Mouse (Mus musculus) limb, embryonic 12.5 days (tissue): ENCODE measurements around the gene Dagla. TPM values are rescaled to one million over a fixed set of nuclear protein-coding genes. Genes with fewer than 3 reads are reported as not detected.

Experiments used
- ATAC-seq: fragments of 200-750 bp; cut with Nextera tagmentation; 2 replicates; pipeline ENCODE4 v1.8.0; 2017; ENCODE audit warnings: low read depth, moderate TSS enrichment; ENCODE audit not compliant: insufficient number of reproducible peaks, insufficient read depth, low FRiP score, low TSS enrichment
- H3K27ac ChIP-seq: fragments of 300-500 bp; sonication (generic); 2 replicates; pipeline ENCODE4 v1.5.1; 2016; ENCODE audit warnings: mild to moderate bottlenecking, moderate library complexity
- H3K27me3 ChIP-seq: fragments of 300-500 bp; sonication (generic); 2 replicates; pipeline ENCODE4 v1.6.1; 2016; ENCODE audit warnings: mild to moderate bottlenecking, moderate library complexity
- H3K36me3 ChIP-seq: fragments of 300-500 bp; sonication (generic); 2 replicates; pipeline ENCODE4 v1.6.1; 2016; ENCODE audit warnings: mild to moderate bottlenecking, moderate library complexity
- H3K4me1 ChIP-seq: fragments of 300-500 bp; sonication (generic); replicated peaks from 2 replicates; pipeline ENCODE4 v1.6.1; 2016
- H3K4me2 ChIP-seq: fragments of 300-500 bp; sonication (generic); 2 replicates; pipeline ENCODE4 v1.6.1; 2016; ENCODE audit warnings: mild to moderate bottlenecking, moderate library complexity
- H3K4me3 ChIP-seq: fragments of 300-500 bp; sonication (generic); replicated peaks from 2 replicates; pipeline ENCODE4 v1.5.1; 2016; ENCODE audit warnings: mild to moderate bottlenecking
- H3K9ac ChIP-seq: fragments of 300-500 bp; sonication (generic); replicated peaks from 2 replicates; pipeline ENCODE4 v1.6.1; 2016; ENCODE audit warnings: mild to moderate bottlenecking, moderate library complexity
- H3K9me3 ChIP-seq: fragments of 300-500 bp; sonication (generic); 2 replicates; pipeline ENCODE4 v1.6.1; 2016; ENCODE audit warnings: mild to moderate bottlenecking, moderate library complexity
- WGBS: fragments of 180-500 bp; shearing (Covaris S2); methylation state at CpG from one replicate; pipeline ENCODE4 v1.1.7; 2016; 5-methylcytosine and 5-hydroxymethylcytosine counted together
- polyA plus RNA-seq: library from polyadenylated mRNA; unstranded; fragments of >200 nt; fragmentation: Nextera tagmentation; extraction: Ambion mirVana; gene quantifications from 2 replicates; pipeline ENCODE4 v1.2.1, GENCODE M21; 2016

Dagla gene
- polyA plus RNA-seq, 1 experiment from 2014 or later = 1.8 TPM

DNA sequence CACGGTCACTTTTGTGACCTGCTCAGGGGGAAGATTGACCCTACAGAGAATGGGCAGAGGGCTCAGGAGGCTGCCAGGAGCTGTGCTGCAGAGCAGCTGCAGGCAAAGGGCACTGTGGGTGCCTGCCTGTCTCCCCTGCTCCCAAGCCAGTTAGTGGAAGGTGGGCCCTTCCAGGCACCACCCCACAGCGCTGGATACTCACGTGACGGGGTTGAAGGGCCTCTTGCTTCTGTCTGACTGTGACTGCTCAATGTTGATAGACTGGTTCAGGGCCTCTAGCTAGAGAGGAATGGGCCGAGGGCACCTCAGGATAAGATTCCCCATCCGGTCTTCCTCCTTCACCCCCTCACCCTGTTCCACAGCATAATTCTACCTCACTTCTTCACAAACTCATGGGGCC lies 85.1 kb downstream of the Dagla start:
- Histone ChIP-seq H3K36me3 (peaks cover 3% of the 10 kb centered on the region; the same call in 1 of the 2 replicates), H3K9me3 (no peaks in the 10 kb centered on the region), H3K27ac (no peak overlapping the region), H3K27me3 (0 out of 2 replicates have a peak, but pooled peaks cover 4% of the 10 kb centered on the region), H3K4me1 (peaks cover 9% of the 10 kb centered on the region; the same call in 1 of the 2 replicates), H3K9ac (no peak overlapping the region), H3K4me2 (no peak overlapping the region), H3K4me3 (no peak overlapping the region)
- 56% methylated on average over 6 of the region's 6 CpGs for WGBS
- ATAC-seq = no peak

DNA sequence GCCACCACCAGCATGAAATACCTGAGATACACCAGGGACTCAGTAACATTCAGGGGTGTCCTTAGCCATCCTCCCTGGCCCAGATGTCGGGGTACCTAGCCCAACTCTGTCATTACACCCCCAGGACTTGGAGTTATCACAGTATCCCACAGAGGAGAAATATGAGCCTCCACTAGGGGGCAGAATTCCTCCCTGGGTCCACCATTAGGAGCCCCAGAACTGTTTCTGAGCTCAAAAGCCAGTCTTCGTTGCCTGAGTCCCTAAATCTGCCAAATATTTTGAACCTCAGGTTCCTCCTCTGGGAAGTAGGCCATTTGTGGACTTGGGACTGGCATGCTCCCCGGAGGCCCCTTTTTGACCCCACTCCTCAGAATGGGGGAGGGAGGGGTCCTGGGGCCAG lies 85.6 kb downstream of the Dagla start:
- Histone ChIP-seq H3K9me3 (no peaks in the 10 kb centered on the region), H3K27ac (no peak overlapping the region), H3K27me3 (no peaks in the 10 kb centered on the region), H3K4me1 (peaks cover 9% of the 10 kb centered on the region; the same call in 1 of the 2 replicates), H3K36me3 (peaks cover 5% of the 10 kb centered on the region; the same call in 1 of the 2 replicates), H3K4me3 (no peak overlapping the region), H3K4me2 (no peak overlapping the region), H3K9ac (no peak overlapping the region)
- no peak for ATAC-seq
- 38% methylated on average over 3 of the region's 3 CpGs for WGBS

DNA sequence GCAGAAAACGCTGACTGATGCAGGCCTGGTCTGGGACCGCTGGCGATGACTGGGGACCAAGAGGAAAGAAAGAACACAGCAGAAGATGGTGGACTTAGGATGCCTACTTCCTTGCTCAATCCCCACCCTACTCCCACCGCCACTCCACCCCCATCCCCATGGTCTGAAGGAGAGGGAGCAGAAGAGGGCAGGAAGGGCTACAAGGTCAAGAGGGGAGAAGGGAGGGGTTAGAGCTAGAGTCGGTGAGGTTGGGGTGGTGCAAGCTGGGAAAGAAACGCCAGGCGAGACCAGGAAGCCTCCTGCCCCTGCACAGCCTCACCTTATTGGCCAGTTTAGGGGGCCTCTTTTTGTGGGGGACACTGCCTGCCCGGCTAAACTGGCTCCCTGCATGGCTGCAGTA lies 88.6 kb downstream of the Dagla start:
- no peak overlapping the region for H3K4me3 ChIP-seq
- ATAC-seq = no peak
- H3K4me1 ChIP-seq = no peaks in the 10 kb centered on the region
- peaks cover 25% of the 10 kb centered on the region; the same call in 1 of the 2 replicates for H3K36me3 ChIP-seq
- no peak overlapping the region for H3K9ac ChIP-seq
- 74% methylated on average over 8 of the region's 8 CpGs for WGBS
- no peaks in the 10 kb centered on the region for H3K27me3 ChIP-seq
- no peak overlapping the region for H3K4me2 ChIP-seq
- H3K9me3 ChIP-seq = no peaks in the 10 kb centered on the region
- no peak overlapping the region for H3K27ac ChIP-seq

DNA sequence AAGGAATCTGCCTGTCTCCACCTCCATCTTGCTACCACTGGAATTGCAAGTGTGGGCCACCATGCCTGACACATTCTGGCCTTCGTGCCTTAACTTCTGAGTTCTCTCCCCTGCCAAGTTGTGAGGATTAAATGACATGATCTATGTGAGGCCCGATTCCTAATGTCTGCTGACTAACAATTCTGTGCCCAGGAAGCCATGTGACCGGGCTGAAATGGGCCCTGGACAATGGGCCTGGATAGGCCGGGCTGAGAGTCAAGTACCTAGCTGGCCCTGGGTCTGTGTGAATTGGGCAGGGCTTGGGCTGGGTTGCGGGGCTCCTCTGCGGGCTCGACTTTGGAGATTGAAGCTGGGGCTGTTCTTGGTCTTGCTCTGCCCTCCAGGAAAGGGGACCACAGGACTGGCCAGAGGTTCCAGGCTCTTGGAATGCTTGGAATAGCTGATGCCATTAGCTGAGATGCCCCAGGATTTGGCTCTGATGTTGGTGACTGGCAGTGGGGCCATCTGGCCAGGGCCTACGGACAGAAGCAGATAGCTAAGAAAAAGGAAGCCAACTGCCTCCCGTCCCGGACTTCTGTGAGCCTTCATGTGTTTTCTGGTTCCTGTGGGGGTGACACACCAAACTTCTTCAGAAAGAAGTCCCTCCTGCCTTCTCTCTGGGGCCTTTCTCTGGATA lies 90.7 kb downstream of the Dagla start:
- H3K9ac ChIP-seq = no peak overlapping the region
- H3K27me3 ChIP-seq = no peaks in the 10 kb centered on the region
- no peaks in the 10 kb centered on the region for H3K4me1 ChIP-seq
- WGBS = 84% methylated on average over 10 of the region's 10 CpGs
- no peak overlapping the region for H3K27ac ChIP-seq
- no peak for ATAC-seq
- no peak overlapping the region for H3K4me2 ChIP-seq
- H3K4me3 ChIP-seq = no peak overlapping the region
- no peaks in the 10 kb centered on the region for H3K9me3 ChIP-seq
- H3K36me3 ChIP-seq = peaks cover 47% of the 10 kb centered on the region

DNA sequence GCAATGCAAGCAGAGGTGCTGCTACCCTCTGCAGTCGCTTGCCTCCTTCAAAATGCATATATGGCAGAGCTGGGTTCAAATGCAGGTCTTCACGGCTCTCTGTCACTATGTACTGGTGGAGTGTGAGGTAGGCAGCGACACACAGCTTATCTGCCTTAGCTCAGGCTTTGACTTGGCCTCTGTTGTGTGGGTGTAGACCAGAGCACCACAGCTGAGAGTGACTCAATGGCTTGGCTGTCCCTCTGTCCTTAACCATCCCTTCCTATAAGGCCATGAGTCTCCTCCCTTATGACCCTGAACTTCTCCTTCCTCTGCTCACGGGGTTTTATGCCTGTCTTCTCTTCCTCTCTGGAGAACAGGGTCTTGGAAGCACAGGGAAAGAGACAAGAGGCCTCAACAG lies 93.8 kb downstream of the Dagla start:
- H3K4me2 ChIP-seq = no peak overlapping the region
- no peaks in the 10 kb centered on the region for H3K27me3 ChIP-seq
- no peaks in the 10 kb centered on the region for H3K9me3 ChIP-seq
- 83% methylated on average over 4 of the region's 4 CpGs for WGBS
- H3K36me3 ChIP-seq = peaks cover 77% of the 10 kb centered on the region
- H3K4me3 ChIP-seq = no peak overlapping the region
- no peak for ATAC-seq
- H3K4me1 ChIP-seq = no peaks in the 10 kb centered on the region
- H3K27ac ChIP-seq = no peak overlapping the region
- H3K9ac ChIP-seq = no peak overlapping the region

DNA sequence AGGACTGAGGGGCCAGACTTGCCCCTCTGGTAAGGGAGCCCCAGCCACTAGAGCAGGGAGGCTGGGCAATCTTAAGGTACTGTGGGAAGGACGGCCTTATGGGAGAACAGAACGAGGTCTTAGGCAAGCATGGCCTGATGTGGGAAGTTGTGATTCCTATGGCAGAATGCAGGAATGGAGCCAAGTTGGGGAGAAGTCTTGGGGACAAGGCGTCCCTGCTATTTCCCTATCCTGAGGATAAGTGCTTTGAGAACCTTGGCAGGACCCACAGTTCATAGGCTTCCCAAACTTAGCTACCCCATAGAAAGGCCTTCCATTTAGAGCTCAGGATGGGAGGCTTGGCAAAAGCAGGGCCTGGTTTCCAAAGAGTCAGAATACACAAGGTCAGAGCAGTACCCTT lies 95.8 kb downstream of the Dagla start:
- H3K4me1 ChIP-seq = peaks cover 7% of the 10 kb centered on the region
- H3K9me3 ChIP-seq = no peaks in the 10 kb centered on the region
- WGBS = 85% methylated on average over 3 of the region's 3 CpGs
- H3K4me2 ChIP-seq = no peak overlapping the region
- H3K27ac ChIP-seq = no peak overlapping the region
- H3K27me3 ChIP-seq = no peaks in the 10 kb centered on the region
- peaks cover 71% of the 10 kb centered on the region for H3K36me3 ChIP-seq
- no peak for ATAC-seq
- no peak overlapping the region for H3K4me3 ChIP-seq
- H3K9ac ChIP-seq = no peak overlapping the region

DNA sequence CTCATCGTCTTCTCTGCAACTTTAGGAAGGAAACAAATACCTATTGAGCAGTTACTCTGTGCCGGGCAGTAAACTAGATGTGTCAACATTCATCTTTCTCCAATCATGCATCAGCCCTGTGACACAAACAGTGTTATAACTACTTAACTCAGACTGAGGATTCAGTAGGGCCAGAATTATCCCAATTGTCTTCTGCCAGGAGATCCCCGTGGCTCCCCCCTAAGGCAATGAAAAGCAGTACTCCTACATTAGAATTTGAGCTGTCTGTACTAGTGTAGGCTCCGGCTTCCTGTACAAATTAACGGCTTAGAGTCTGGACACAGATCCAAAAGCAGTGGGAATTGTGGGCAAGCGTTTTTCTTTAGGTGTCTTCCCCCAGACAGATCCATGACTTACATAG lies 99.6 kb downstream of the Dagla start:
- 74% methylated on average over 6 of the region's 6 CpGs for WGBS
- Histone ChIP-seq H3K27ac (no peak overlapping the region), H3K36me3 (peaks cover 60% of the 10 kb centered on the region), H3K27me3 (no peaks in the 10 kb centered on the region), H3K9ac (no peak overlapping the region; the same call in 1 of the 2 replicates), H3K4me3 (peak overlapping the region; percentile 84), H3K4me2 (peak overlapping the region; percentile 90), H3K9me3 (no peaks in the 10 kb centered on the region), H3K4me1 (peaks cover 15% of the 10 kb centered on the region)
- no peak for ATAC-seq

DNA sequence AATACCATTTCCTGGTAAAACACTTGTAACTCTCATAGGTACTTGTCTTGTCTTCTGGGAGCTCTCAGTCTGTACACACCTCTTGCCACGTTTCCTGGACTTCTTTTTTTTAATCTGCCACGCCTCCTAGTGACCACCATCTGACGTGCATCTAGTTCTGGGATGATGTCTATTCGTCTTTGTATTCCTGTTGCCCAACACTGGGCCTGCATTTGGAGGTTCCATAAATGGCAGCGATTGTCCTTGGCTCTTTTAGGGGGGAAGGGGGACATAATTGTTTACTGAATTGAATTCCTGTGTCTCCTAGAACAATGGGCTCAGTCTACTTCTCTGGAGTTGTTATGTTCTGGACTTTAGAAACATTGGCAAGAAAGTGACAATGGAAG lies 100.1 kb downstream of the Dagla start:
- ATAC-seq = no peak
- Histone ChIP-seq H3K27ac (peak overlapping the region; percentile 82; the same call in 1 of the 2 replicates), H3K4me2 (peak overlapping the region; percentile 90), H3K9me3 (no peaks in the 10 kb centered on the region), H3K36me3 (peaks cover 60% of the 10 kb centered on the region), H3K4me3 (peak overlapping the region; percentile 84), H3K4me1 (peaks cover 15% of the 10 kb centered on the region), H3K9ac (peak overlapping the region; percentile 89), H3K27me3 (no peaks in the 10 kb centered on the region)
- 2% methylated on average over 5 of the region's 5 CpGs for WGBS

DNA sequence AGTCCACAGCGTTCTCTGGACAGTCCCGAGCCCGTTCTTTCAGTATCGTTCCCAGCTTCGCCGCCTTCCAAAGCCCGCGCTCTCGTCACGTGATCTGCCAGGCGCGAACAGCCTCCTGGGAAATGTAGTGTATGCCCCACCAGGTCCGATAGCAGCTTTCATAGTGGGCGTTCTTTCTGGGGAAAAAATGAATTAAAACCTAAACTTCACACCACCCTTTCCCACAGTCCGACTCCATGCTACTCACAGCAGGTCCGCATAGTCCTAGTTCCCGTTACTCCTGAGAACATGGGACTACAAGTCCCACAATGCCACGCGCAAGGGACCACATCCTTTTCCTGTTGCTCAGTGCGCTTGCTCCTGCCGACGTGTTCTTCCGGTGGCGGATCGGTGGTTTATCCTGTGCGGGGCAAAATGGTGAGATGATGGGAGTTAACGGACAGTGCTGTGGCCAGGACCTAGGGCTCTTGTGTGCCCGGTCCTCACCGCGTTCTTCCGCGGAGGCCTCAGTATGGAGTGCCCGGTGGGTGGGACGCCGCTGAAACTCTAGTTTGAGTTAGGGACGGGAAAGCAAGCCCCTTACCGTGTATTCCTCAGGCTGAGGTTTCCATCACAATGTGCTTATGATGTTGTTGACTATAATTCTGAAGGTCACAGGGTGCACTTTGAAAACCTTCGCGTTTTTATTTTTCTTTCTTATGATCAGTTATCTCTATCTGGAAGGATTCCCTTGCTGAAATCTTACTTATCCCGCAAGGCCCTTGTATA lies 100.6 kb downstream of the Dagla start, which contains the start of the genes Tmem258 and Fen1:
Tmem258 (plus strand) TSS at position 167 of the 768 bp plus-strand sequence.
Fen1 (minus strand) TSS at position 322 of the 768 bp plus-strand sequence.
- ATAC-seq = peak; percentile 89
- peak within 1 kb of the TSS; percentile 82 for H3K27ac ChIP-seq
- H3K4me3 ChIP-seq = peak within 1 kb of the TSS; percentile 84
- WGBS = under 1% methylated on average over 40 of the region's 40 CpGs
- H3K27me3 ChIP-seq = no peaks in the 10 kb centered on the region
- H3K9me3 ChIP-seq = no peaks in the 10 kb centered on the region
- H3K9ac ChIP-seq = peak within 1 kb of the TSS; percentile 89
- peaks cover 15% of the 10 kb centered on the region for H3K4me1 ChIP-seq
- peak within 1 kb of the TSS; percentile 90 for H3K4me2 ChIP-seq
- peaks cover 60% of the 10 kb centered on the region for H3K36me3 ChIP-seq

DNA sequence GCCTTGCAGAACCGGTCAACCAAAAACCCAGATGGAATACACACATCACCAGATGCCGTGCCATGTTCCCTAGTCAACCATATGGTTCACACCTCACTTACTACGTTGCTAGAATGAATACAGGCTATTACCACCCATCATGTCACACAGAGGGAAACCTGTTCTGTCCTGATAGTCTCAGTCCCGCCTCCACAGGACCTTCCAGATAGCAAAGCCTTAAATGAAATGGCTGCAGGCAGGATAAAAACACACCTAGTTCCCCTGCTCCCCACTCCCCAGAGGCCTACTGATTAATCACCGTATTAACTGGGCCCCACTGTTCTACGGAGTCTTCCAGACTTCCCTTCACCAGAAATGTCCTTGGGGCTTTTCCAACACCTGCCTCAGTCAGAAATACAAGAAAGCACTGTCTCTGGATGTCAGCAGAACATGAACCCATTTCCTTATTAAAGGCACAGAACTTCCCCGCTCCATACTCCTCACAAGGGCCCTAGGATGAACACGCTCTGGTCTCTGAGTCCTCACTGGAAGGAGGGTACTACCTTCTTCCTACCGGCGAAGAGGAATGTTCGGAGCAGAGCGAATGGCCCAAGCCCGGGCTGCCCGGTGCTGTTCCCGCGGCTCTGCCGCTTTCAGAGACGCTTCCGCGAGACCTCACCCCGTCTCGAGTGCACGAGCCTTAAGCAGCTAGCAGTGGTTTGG lies 101.4 kb downstream of the Dagla start:
- peak overlapping the region; percentile 84 for H3K4me3 ChIP-seq
- peaks cover 55% of the 10 kb centered on the region for H3K36me3 ChIP-seq
- 3% methylated on average over 23 of the region's 23 CpGs for WGBS
- no peaks in the 10 kb centered on the region for H3K27me3 ChIP-seq
- peaks cover 15% of the 10 kb centered on the region for H3K4me1 ChIP-seq
- H3K9ac ChIP-seq = peak overlapping the region; percentile 89
- H3K9me3 ChIP-seq = no peaks in the 10 kb centered on the region
- no peak for ATAC-seq
- peak overlapping the region; percentile 90 for H3K4me2 ChIP-seq
- H3K27ac ChIP-seq = peak overlapping the region; percentile 82

DNA sequence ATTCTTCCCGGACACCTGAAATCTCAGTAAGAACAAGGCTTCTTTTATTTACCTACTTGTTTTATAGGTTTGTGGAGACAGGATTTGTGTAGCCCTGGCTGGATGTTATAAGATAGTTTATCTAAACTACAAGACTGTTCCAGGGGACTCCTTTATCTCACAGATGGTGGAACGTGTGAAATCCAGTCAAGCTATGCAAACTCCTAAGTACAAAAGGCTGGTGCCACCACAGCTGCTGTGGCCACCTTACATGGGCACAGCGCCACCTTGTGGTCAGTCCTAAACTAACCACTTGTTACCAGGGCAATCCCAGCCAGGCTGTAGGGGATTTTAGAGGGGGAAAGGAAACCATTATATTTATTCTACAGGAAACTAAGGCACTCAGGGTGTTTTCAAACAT lies 106.0 kb downstream of the Dagla start:
- peaks cover 76% of the 10 kb centered on the region for H3K36me3 ChIP-seq
- peaks cover 8% of the 10 kb centered on the region for H3K4me1 ChIP-seq
- H3K4me2 ChIP-seq = no peak overlapping the region
- no peaks in the 10 kb centered on the region for H3K27me3 ChIP-seq
- H3K4me3 ChIP-seq = no peak overlapping the region
- ATAC-seq = no peak
- no peak overlapping the region for H3K27ac ChIP-seq
- no peak overlapping the region for H3K9ac ChIP-seq
- 33% methylated on average over 3 of the region's 3 CpGs for WGBS
- no peaks in the 10 kb centered on the region for H3K9me3 ChIP-seq
